Mouse (Mus musculus) erythroblast, embryonic 14.5 days (primary cell): ENCODE measurements around the gene Strbp. TPM values are rescaled to one million over a fixed set of nuclear protein-coding genes. Genes with fewer than 3 reads are reported as not detected.

Experiments
- H3K27me3 ChIP-seq: 2 replicates; pipeline ENCODE4 v1.6.1; 2012; ENCODE audit warnings: inconsistent platforms; ENCODE audit not compliant: control insufficient read depth
- H3K36me3 ChIP-seq: 2 replicates; pipeline ENCODE4 v1.6.1; 2012; ENCODE audit warnings: mild to moderate bottlenecking, inconsistent platforms; ENCODE audit not compliant: control insufficient read depth
- H3K4me1 ChIP-seq: 2 replicates; pipeline ENCODE4 v1.6.1; 2012; ENCODE audit warnings: inconsistent platforms; ENCODE audit not compliant: control insufficient read depth
- H3K4me3 ChIP-seq: replicated peaks from 2 replicates; pipeline ENCODE3; 2012; ENCODE audit warnings: moderate library complexity, mild to moderate bottlenecking, inconsistent platforms
- H3K9me3 ChIP-seq: 2 replicates; pipeline ENCODE4 v1.6.1; 2012; ENCODE audit warnings: low read length, inconsistent platforms, mixed read lengths; ENCODE audit not compliant: control insufficient read depth
- GATA1 ChIP-seq: IDR thresholded peaks from 2 replicates; pipeline ENCODE4 v1.6.1; 2012; ENCODE audit warnings: low read length, inconsistent platforms, mixed read lengths
- TAL1 ChIP-seq: IDR thresholded peaks from 3 replicates; pipeline ENCODE4 v1.6.1; 2012; ENCODE audit warnings: low read length, inconsistent platforms, mixed read lengths
- polyA plus RNA-seq: library from polyadenylated mRNA; stranded (reverse); fragments of >175 nt; gene quantifications from 2 replicates; pipeline ENCODE4 v1.2.3, GENCODE M21; 2012

Strbp gene
- polyA plus RNA-seq, 1 experiment, result 0.72 TPM

- H3K36me3 ChIP-seq, result peaks cover 36% of the 10 kb centered on the region
Observed at GRCm38 (mm10) chr2:37479559-37479958, 224.1 kb downstream of the Strbp start.

GRCm38 (mm10) chr2:37466266-37466665, 237.4 kb downstream of the Strbp start:
- H3K36me3 ChIP-seq, result peaks cover 9% of the 10 kb centered on the region
- peaks cover 5% of the 10 kb centered on the region for H3K4me1 ChIP-seq
- H3K4me3 ChIP-seq, result no peak overlapping the region
- TF ChIP-seq TAL1 (no peak), GATA1 (no peak)
- H3K27me3 ChIP-seq, result no peaks in the 10 kb centered on the region
- H3K9me3 ChIP-seq, result no peaks in the 10 kb centered on the region

More at GRCm38 (mm10) chr2:37479559-37479958, 224.1 kb downstream of the Strbp start:
- H3K4me1 ChIP-seq, result peaks cover 11% of the 10 kb centered on the region
- H3K9me3 ChIP-seq, result no peaks in the 10 kb centered on the region
- no peak for TF ChIP-seq GATA1
- TF ChIP-seq TAL1, result no peak
- H3K27me3 ChIP-seq, result no peaks in the 10 kb centered on the region
- H3K4me3 ChIP-seq, result no peak overlapping the region

DNA sequence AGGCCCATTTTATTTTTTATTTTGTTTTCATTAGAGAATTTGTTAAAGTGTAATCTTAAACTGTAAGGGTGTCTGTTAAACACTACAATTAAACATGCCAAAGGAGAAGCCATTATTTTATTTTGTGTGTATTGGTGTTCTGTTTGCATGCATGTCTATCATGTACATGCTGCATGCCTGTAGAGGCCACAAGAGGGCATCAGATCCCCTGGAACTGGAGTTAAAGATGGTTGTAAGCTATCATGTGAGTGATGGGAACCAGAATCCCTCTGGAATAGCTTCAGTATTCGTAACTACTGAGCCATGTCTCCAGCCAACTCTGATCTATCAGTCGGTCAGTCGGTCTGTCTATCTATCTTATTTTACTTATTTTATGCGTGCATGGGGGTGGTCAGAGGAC, 243.0 kb downstream of the Strbp start:
- H3K4me1 ChIP-seq, result peaks cover 5% of the 10 kb centered on the region

GRCm38 (mm10) chr2:37452376-37452760, 251.3 kb downstream of the Strbp start:
- TF ChIP-seq TAL1 (no peak), GATA1 (no peak)
- no peaks in the 10 kb centered on the region for H3K27me3 ChIP-seq
- H3K9me3 ChIP-seq, result no peaks in the 10 kb centered on the region
- H3K4me1 ChIP-seq, result peaks cover 30% of the 10 kb centered on the region
- peak overlapping the region; percentile 93 for H3K4me3 ChIP-seq
- peaks cover 2% of the 10 kb centered on the region for H3K36me3 ChIP-seq

More for the DNA sequence above, 243.0 kb downstream of the Strbp start:
- Histone ChIP-seq H3K9me3 (peaks cover 3% of the 10 kb centered on the region; the same call in 1 of the 2 replicates), H3K4me3 (no peak overlapping the region), H3K36me3 (peaks cover 4% of the 10 kb centered on the region), H3K27me3 (no peaks in the 10 kb centered on the region)
- TF ChIP-seq GATA1 (no peak), TAL1 (no peak)

GRCm38 (mm10) chr2:37451667-37452375, 251.8 kb downstream of the Strbp start:
- TF ChIP-seq GATA1 (no peak), TAL1 (no peak)
- H3K4me1 ChIP-seq, result peaks cover 30% of the 10 kb centered on the region
- H3K36me3 ChIP-seq, result peaks cover 2% of the 10 kb centered on the region
- H3K4me3 ChIP-seq, result peak overlapping the region; percentile 93
- no peaks in the 10 kb centered on the region for H3K9me3 ChIP-seq
- no peaks in the 10 kb centered on the region for H3K27me3 ChIP-seq

DNA sequence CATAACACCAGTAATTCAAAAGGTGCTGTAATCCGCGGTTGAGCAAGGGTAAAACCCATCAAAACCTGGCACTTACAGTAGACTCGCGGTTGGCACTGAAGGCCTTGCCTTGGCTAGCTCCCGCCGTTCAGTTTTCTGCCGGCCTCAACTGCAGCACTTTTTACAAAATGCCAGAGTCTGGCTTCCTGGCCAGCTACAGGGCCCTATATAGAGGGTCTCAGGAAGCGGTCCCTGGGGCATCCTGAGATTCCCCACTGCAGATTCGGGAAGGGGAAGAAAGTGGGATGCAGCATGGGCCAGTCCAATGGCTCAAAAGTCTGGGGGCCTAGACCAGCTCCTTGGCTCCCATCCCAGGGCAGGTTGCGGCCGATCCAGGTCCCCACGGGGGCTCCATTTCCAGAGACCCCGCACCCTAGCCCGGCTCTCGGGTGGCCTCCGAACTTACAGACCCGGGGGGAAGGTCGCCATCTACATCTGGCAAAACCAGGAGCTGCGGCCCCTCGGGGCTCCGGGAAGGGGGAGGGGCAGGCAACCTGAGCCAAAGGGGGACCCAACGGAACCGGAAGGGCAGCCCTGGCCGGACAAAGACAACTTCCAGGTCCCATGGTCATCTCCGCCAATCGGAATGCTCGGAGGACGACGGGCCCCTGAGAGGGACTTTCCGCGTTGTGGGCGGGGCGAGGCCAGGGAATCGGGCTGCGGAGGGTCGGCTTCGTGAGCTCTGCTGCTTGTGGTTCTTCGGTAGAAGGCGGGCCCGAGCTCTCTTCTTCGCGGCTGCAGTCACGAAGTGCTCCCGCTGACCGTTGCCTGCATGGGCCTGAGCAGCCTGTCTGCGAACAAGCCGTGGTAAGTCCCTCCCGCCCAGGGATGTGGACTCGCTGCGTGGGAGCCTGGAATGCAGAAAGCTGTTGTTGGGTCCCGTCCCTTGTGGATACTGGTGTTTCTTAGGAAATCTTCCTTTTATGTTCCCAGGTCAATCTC, 260.8 kb downstream of the Strbp start, which contains the start of the genes Zbtb26, Zbtb6 and Rabgap1:
Gene Zbtb26, minus strand, starts transcription at position 525 of the 981 bp plus-strand sequence.
Gene Zbtb6, minus strand, starts transcription at position 561 of the 981 bp plus-strand sequence.
Gene Rabgap1, plus strand, starts transcription at position 669 of the 981 bp plus-strand sequence.
- TF ChIP-seq GATA1 (no peak), TAL1 (no peak)
- no peaks in the 10 kb centered on the region for H3K27me3 ChIP-seq
- no peaks in the 10 kb centered on the region for H3K9me3 ChIP-seq
- peaks cover 48% of the 10 kb centered on the region for H3K4me1 ChIP-seq
- H3K4me3 ChIP-seq, result peak within 1 kb of the TSS; percentile 85
- peaks cover 2% of the 10 kb centered on the region for H3K36me3 ChIP-seq

Other genes with a start within 250 kb of the Strbp start
- not detected in 2 replicates for gene Gpr21, start 187.5 kb downstream of the Strbp start, polyA plus RNA-seq
- gene Crb2, start 72.4 kb upstream of the Strbp start, polyA plus RNA-seq, result not detected in 2 replicates